Mouse (Mus musculus): ENCODE measurements at regions not wholly inside any gene's neighbourhood (a gene's known extent, or its start where the extent isn't known, plus 50 kb on each side); places are given as distances from the start of the nearest gene placed in this dataset.

DNA sequence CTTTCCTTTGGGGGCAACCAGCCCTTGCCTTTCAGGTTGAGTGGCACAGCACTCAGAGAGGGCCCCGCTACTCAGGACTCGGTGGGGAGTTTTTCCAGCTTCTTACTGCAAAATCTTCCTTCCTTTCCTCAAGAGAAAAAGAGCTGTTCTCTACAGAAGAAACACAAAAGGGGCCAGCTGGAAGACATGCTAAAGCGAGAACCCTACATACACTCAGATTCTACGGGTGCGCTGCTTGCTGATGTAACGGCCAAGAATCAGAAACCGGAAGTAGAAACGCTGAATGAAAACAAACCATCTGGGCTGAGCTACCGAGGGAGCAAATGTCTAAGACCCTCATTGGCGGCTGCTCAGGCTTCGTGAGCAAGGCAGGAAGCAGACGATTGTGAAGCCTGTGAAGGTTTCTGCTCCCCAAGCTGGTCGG lies 203.3 kb upstream of the Klf3 start:
- no peak for TF ChIP-seq POLR2A (IDR thresholded peaks at IDR 0.05; ENCODE audit: insufficient read depth, low read length)
- no peak for TF ChIP-seq CTCF (IDR thresholded peaks at IDR 0.05; ENCODE audit: low read depth, low read length)
- TF ChIP-seq EP300 (IDR thresholded peaks at IDR 0.05; ENCODE audit: insufficient read depth, low read depth, low read length) = no peak

Measured in ES-Bruce4 (cell line).